Mouse (Mus musculus) midbrain, postnatal 0 days (tissue): ENCODE results near the gene Hoxb2. TPM values are rescaled to one million over a fixed set of nuclear protein-coding genes. Genes with fewer than 3 reads are reported as not detected.

ENCODE experiments used
- ATAC-seq: fragments of 200-750 bp; cut with Nextera tagmentation; 2 replicates; pipeline ENCODE4 v1.8.0; 2017; ENCODE audit warnings: moderate number of reproducible peaks, mild to moderate bottlenecking, moderate TSS enrichment, moderate library complexity; ENCODE audit not compliant: low FRiP score
- DNase-seq: peaks from one replicate; pipeline ENCODE4 v3.0.0-alpha.2; 2015; ENCODE audit warnings: low spot score
- H3K27ac ChIP-seq: fragments of 300-500 bp; sonication (generic); 2 replicates; pipeline ENCODE4 v1.5.1; 2014; ENCODE audit warnings: low read depth, mild to moderate bottlenecking, low read length, mixed read lengths
- H3K27me3 ChIP-seq: fragments of 300-500 bp; sonication (generic); 2 replicates; pipeline ENCODE4 v1.6.1; 2014; ENCODE audit warnings: low read length, control low read depth, mixed read lengths; ENCODE audit not compliant: insufficient read depth
- H3K36me3 ChIP-seq: fragments of 300-500 bp; sonication (generic); 2 replicates; pipeline ENCODE4 v1.6.1; 2014; ENCODE audit warnings: low read length, control low read depth, mixed read lengths; ENCODE audit not compliant: insufficient read depth
- H3K4me1 ChIP-seq: fragments of 300-500 bp; sonication (generic); 2 replicates; pipeline ENCODE4 v1.6.1; 2014; ENCODE audit warnings: mild to moderate bottlenecking, control low read depth, antibody characterized with exemption, low read length, mixed read lengths; ENCODE audit not compliant: insufficient read depth
- H3K4me2 ChIP-seq: fragments of 300-500 bp; sonication (generic); 2 replicates; pipeline ENCODE4 v1.6.1; 2014; ENCODE audit warnings: low read depth, mild to moderate bottlenecking, low read length, mixed read lengths; ENCODE audit not compliant: poor library complexity, severe bottlenecking
- H3K4me3 ChIP-seq: fragments of 300-500 bp; sonication (generic); 2 replicates; pipeline ENCODE4 v1.5.1; 2014; ENCODE audit warnings: low read depth, mild to moderate bottlenecking, low read length, moderate library complexity
- H3K9ac ChIP-seq: fragments of 300-500 bp; sonication (generic); replicated peaks from 2 replicates; pipeline ENCODE4 v1.6.1; 2014; ENCODE audit warnings: mild to moderate bottlenecking, low read length, moderate library complexity, mixed read lengths; ENCODE audit not compliant: poor library complexity, severe bottlenecking
- H3K9me3 ChIP-seq: fragments of 300-500 bp; sonication (generic); 2 replicates; pipeline ENCODE4 v1.6.1; 2016; ENCODE audit warnings: low read length, control low read depth
- CTCF ChIP-seq: IDR thresholded peaks from 2 replicates; pipeline ENCODE4 v1.5.1; 2016; ENCODE audit warnings: antibody characterized with exemption, mild to moderate bottlenecking
- WGBS: fragments of 180-500 bp; shearing (Covaris S2); extraction: QIAGEN DNeasy Blood & Tissue Kit; methylation state at CpG from one replicate; pipeline ENCODE4 v1.1.7; 2014; 5-methylcytosine and 5-hydroxymethylcytosine counted together
- polyA plus RNA-seq: library from polyadenylated mRNA; unstranded; fragments of >200 nt; fragmentation: Nextera tagmentation; extraction: Ambion mirVana; gene quantifications from 2 replicates; pipeline ENCODE4 v1.2.1, GENCODE M21; 2015
- total RNA-seq: library from RNA; depleted of rRNA; stranded (reverse); fragments of >200 nt; gene quantifications from 2 replicates; pipeline ENCODE4 v1.2.3, GENCODE M21; 2014

Gene Hoxb2
- total and polyA plus RNA-seq, 2 experiments from 2014 or later: 1.2 TPM; not detected in 1

DNA sequence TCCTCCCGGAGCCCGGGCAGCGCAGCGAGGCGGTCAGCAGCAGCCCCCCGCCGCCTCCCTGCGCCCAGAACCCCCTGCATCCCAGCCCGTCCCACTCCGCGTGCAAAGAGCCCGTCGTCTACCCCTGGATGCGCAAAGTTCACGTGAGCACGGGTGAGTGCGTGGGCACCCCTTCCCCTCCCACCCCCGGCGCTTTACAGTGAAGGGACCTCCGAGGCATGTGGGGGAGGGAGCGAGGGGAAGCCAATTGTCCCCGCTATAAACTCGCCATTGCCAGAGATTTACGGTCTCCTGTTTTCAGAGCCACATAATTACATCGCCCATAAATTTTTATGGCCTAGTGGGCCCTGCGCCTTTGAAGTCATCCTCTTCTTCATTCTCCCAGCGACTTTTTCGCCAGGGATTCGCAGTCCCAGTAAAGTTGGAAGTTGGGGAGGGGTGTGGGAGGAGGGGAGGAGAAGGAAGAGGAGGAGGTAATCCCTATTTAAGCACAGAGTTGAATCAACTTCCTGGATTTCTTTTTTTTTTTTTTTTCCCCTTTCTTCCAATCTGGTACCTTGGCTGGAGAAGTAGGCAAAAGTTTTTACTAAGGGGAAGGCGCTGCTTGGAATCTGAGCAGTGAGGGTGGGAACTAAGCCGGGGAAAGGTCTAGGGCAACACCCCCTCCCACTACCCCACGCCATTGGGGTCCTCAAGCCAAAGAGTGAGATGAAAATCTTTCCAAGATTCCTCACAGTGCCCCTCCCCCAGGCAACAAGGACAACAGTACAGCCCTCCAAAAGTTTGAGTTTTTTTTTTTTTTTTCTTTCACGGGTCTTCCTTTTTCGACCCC is 31.0 kb upstream of the Hoxb2 start:
- 2% methylated on average over 34 of the region's 34 CpGs for WGBS
- H3K9ac ChIP-seq: no peak overlapping the region
- H3K36me3 ChIP-seq: no peaks in the 10 kb centered on the region
- TF ChIP-seq CTCF: no peak
- no peaks in the 10 kb centered on the region for H3K4me1 ChIP-seq
- peak overlapping the region; percentile 24 for H3K4me2 ChIP-seq
- peaks cover 92% of the 10 kb centered on the region for H3K27me3 ChIP-seq
- H3K4me3 ChIP-seq: no peak overlapping the region
- no peaks in the 10 kb centered on the region for H3K9me3 ChIP-seq
- ATAC-seq (no peak), DNase-seq (no peak)
- H3K27ac ChIP-seq: no peak overlapping the region

GRCm38 (mm10) chr11:96319910-96320309 is 30.4 kb upstream of the Hoxb2 start:
- Histone ChIP-seq H3K9me3 (no peaks in the 10 kb centered on the region), H3K27me3 (peaks cover 95% of the 10 kb centered on the region), H3K27ac (no peak overlapping the region), H3K4me2 (no peak overlapping the region), H3K36me3 (no peaks in the 10 kb centered on the region), H3K4me3 (no peak overlapping the region), H3K9ac (no peak overlapping the region), H3K4me1 (no peaks in the 10 kb centered on the region)
- WGBS: 1% methylated on average over 29 of the region's 29 CpGs
- no peak for ATAC-seq
- DNase-seq: no peak
- TF ChIP-seq CTCF: no peak

DNA sequence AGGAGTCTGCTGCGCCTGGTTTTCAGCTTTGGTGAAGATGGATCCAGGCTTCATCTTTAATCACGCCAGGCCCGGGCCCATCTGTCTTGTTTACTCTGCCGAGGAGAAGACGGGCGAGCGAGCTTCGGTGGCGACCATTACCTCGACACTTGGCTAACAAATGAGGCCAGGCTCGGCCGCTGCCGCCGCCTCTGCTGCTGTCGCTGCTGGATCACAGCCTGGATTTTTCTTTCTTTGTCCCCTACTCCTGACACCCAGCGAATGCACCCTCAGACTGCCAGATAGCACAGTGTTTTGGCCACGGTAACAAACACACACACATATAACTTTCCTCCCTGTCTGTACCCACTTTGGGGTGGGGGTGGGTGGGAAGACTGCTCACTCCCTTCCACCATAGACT is 29.6 kb upstream of the Hoxb2 start:
- H3K4me2 ChIP-seq: no peak overlapping the region
- H3K9me3 ChIP-seq: no peaks in the 10 kb centered on the region
- H3K9ac ChIP-seq: no peak overlapping the region
- DNase-seq: no peak
- H3K4me3 ChIP-seq: no peak overlapping the region
- H3K27ac ChIP-seq: no peak overlapping the region
- no peak for ATAC-seq
- H3K36me3 ChIP-seq: no peaks in the 10 kb centered on the region
- no peaks in the 10 kb centered on the region for H3K4me1 ChIP-seq
- TF ChIP-seq CTCF: no peak
- peaks cover 95% of the 10 kb centered on the region for H3K27me3 ChIP-seq
- 3% methylated on average over 17 of the region's 17 CpGs for WGBS

DNA sequence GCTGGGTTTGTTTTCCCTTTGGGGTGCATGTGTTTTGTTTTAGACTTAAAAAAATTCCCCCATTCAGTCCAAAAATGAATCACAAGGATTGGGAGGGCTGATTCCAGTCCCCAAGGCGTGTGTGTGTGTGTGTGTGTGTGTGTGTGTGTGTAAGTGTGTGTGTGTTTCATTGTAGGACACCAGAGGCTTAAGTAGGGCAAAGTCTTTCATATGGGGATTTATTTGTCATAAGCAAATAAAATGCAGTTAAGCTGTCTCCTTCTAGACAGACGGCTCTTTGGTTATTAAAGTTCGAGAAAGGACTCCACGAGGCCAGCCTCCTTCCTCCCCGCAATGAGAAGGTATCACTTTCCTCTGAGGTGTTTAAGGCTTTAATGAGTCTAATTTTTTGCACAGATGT is 28.5 kb upstream of the Hoxb2 start:
- DNase-seq (no peak), ATAC-seq (no peak)
- 5% methylated on average over 5 of the region's 5 CpGs for WGBS
- Histone ChIP-seq H3K4me2 (no peak overlapping the region), H3K9ac (no peak overlapping the region), H3K27me3 (peaks cover 96% of the 10 kb centered on the region), H3K9me3 (no peaks in the 10 kb centered on the region), H3K4me1 (no peaks in the 10 kb centered on the region), H3K27ac (no peak overlapping the region), H3K36me3 (no peaks in the 10 kb centered on the region), H3K4me3 (no peak overlapping the region)
- no peak for TF ChIP-seq CTCF

DNA sequence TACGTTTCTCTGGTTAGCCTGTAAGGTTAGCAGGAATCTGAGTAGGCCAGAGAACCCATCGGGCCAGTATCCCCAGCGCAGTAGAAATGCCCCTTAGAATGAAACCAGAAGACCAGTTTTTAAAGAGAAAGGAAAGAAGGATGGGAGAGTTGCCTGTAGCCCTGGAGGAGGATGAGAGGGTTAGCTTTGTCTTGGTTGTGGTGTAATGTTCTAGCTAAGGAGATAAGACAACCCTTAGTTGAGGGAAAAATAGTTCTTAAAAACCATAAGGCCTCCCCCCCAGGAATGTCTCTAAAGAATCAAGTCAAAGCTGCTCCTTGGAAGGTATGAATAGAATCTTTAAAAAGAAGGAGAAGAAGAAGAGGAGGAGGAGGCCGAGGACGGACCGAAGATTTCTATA is 27.6 kb upstream of the Hoxb2 start:
- Histone ChIP-seq H3K9ac (no peak overlapping the region), H3K36me3 (no peaks in the 10 kb centered on the region), H3K4me2 (no peak overlapping the region), H3K4me1 (no peaks in the 10 kb centered on the region), H3K4me3 (no peak overlapping the region), H3K9me3 (no peaks in the 10 kb centered on the region), H3K27ac (no peak overlapping the region), H3K27me3 (peaks cover 99% of the 10 kb centered on the region)
- DNase-seq (no peak), ATAC-seq (no peak)
- no peak for TF ChIP-seq CTCF
- WGBS: 2% methylated on average over 6 of the region's 6 CpGs

DNA sequence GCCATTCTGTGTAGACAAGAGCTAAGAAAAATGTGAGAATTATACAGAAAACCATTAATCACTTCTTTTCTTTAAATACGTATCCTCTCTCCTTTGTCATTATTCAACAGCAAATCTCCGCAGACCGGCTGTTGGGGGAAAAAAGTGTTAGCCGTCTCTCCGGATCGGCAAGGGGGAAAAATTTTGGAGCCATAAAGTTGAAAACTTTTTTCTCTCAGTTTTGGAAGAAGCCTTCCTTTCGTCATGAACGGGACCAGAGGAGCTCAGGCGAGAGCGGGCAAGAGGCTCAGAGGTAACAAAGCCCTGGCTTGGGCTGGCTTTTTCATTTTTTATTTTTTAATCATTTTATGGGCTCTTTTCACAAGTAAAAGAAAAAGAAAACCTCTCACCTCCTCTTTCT is 27.2 kb upstream of the Hoxb2 start, which contains the start of gene Hoxb3:
Gene Hoxb3 (plus strand): TSS at position 173 of the 400 bp plus-strand sequence.
- Histone ChIP-seq H3K36me3 (no peaks in the 10 kb centered on the region), H3K27ac (no peak within 1 kb of the TSS), H3K4me3 (no peak within 1 kb of the TSS), H3K27me3 (peaks cover 99% of the 10 kb centered on the region), H3K4me2 (no peak within 1 kb of the TSS), H3K9ac (no peak within 1 kb of the TSS), H3K9me3 (no peaks in the 10 kb centered on the region), H3K4me1 (no peaks in the 10 kb centered on the region)
- no peak for DNase-seq
- no peak for TF ChIP-seq CTCF
- ATAC-seq: no peak
- 7% methylated on average over 10 of the region's 10 CpGs for WGBS
